Mouse (Mus musculus) thymus, postnatal 10 days (tissue): Measurements from ENCODE around the gene Syne3.

Experiments used
- DNase-seq, 2 experiments: peaks; one replicate each; pipeline ENCODE4 v3.0.0; 2021; ENCODE audit warnings: low spot score in 2 of 2

The Syne3 gene

DNA sequence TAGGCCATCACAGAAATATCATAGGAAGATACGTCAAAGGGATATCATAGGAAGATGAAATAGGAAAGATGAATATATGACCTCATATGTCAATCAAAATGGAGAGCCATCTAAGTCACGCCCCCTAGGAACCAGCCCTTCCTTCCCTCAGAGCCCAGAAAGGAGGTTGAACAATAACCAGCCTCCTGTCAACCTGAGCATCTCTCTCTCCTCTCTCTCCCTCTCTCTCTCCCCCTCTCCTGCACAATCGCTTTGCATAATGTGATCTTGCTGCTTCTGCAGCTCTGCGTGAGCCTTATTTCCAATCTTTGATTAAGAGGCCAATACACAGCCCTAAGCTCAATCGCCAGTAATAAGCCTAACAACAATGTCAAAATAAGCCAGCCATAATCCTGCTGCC is 84.6 kb downstream of the Syne3 start:
- no peak for DNase-seq

DNA sequence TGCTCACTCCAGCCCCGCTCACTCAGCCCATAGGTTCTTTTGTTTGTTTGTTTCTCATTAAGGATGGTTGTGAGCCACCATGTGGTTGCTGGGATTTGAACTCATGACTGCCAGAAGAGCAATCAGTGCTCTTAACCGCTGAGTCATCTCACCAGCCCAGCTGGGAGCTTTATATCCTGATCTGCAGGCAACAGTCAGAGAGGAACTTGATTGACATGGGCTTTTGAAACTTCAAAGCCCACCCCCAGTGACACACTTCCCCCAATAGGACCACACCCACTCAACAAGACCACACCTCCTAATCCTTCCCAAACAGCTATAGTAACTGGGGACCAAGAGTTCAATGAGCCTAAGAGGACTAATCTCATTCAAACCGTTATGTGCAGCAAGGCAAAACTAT is 85.1 kb downstream of the Syne3 start:
- no peak for DNase-seq

DNA sequence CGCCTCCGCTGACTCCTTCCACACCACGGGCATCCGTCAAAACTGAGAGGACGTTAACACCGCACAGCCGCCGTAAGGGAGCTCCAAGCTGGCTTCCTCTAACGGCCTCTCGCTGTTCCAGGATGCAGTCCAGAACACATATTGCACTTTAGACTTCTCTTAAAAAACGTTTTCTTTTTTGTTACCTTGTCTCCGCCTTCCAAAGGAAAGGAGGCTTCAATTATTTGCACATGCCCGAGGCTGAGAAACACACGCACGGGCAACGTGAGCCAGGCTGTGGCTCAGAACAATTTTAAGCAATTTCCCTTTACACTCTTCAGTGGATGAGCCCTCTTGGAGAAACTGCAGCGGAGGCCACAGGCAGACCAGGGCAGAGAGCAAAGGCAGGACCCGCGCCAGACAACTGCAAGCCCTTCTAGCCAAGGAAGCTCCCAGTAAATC is 85.6 kb downstream of the Syne3 start:
- no peak for DNase-seq

DNA sequence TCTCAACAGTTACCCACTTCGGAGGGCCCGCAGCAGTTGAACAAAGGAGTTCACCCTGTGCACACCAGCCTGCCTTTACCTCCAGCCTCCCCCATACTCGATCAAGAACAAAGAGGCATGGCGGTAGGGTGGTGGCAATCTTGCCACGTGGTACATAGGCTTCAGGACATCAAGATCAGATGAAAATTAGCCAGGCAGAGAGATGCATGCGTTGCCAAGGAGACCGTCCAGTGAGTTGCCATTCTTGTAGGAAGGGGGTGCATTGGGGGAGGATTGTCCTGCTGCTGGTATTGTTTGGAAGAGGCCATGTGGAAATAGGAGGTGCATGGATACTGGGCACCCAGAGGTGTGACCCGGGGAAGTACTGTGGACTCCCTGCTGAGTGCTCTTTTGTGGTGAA is 87.0 kb downstream of the Syne3 start:
- no peak for DNase-seq

DNA sequence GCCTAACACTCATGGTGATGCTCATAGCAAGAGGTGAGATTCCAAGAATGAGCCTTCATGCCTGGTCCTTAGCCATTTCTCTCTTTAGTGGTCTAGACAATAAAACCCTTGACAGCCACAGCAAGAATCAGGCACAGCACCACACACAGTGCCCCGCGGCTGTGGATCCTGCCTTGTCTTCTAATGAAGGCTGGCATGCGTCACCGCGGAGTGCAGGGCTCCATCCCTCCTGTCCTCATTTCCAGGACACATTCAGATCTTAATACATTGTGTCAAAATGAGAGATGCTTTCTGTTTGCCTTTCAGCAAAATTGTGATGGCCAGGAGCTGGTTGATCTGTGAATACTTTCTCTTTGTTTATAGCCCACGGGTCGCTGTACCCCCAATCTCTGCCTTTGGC is 88.5 kb downstream of the Syne3 start:
- DNase-seq = no peak

DNA sequence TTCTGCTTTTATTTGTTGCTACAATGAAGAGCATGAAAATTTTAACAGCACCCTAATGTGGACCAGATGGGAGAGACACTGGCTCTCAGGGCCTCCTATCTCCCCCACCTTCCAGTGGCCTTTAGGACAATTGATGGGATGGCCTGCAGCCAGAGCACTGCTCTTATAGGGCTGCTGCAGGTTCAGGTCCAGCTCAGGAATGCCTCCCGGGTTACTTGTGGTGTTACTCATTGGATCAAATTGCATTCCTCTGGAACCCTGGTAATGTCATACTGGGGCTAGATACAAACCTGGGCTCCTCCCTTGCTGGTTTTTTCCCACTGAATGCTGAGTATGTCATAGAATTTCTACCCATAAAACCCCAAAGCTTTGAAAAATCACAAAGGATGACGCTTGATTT is 90.4 kb downstream of the Syne3 start:
- no peak for DNase-seq

DNA sequence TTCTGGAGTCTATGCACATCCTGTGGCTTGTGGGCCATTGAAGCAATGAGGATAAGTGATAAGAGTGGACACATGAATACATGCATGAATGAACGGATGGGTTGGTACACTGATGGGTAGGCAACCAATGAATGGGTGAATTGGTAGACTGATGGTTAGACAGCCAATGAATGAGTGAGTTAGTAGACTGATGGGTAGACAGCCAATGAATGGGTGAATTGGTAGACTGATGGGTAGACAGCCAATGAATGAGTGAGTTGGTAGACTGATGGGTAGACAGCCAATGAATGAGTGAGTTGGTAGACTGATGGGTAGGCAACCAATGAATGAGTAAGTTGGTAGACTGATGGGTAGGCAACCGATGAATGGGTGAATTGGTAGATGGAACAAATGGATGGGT is 91.7 kb downstream of the Syne3 start:
- DNase-seq = no peak

DNA sequence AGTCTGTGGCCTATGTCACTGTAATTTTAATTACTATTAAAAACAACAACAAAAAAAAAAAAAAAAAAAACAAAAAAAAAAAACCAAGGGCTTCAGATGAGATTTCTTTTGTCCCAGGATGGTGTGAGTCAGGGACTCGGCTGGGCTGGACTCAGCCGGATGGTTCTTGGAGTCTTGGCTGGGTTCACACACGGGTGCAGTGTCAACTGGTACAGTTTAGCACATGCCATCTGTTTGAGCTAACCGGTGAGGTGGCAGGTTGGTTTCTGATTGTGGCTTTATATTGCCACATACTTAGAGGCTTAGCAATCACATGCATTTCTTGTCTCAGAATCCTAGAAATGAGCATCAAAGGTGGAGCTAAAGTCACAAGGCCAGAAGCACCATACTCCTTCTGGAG is 92.3 kb downstream of the Syne3 start:
- DNase-seq = no peak

DNA sequence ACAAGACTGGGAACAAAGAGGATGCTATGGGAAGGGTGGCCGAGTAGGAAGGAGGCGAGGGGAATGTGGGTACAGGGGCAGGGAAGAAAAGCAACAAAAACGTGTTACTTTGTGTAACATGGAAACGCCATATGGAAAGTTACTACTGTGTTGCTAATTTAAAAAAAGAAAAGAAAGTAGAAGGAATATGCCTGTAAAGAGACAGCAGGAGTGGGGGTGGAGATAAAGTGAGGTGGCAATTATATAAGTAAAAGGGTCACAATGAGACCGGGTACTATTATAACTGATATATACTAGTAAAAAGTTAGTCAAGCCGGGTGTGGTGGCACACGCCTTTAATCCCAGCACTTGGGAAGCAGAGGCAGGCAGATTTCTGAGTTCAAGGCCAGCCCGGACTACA is 92.8 kb downstream of the Syne3 start:
- DNase-seq = no peak

DNA sequence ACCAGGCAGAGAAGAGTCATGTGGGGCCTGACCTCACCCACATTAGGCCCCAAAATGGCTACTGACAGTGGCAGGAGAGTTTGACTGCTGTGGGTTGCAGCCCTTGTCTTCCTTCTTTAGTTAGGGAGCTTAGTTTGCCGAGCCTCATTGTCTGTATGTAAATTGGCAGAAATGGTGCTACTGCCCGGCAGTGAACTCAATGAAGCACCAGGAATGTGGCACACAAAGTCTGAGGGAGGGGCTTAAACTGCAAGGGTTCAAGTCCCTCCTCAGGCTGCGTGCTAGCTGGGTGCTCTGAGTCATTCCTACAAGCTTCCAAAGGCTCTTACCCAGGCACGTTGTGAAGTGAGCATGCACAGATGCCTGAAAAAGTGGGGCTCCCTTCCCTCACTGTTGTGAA is 93.9 kb downstream of the Syne3 start:
- no peak for DNase-seq

DNA sequence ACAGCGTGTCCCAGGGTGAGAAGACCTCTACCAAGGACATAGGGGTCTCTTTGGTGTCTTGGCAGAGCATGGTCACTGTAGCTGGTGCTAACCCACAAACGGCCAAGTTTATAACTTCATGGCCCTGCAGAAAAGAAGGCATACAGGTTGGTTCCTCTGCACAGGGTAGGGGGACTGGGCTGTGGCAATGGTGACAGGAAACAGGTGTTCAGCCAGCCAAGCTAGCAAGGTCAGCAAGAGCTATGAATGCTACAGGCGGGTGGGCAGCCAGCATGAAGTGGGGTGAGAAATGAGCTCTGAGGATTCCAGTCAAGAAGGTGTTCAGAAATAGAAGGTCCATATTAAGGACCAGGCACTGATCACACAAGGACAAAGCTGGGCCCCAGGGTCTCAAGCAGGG is 96.6 kb downstream of the Syne3 start:
- no peak for DNase-seq

DNA sequence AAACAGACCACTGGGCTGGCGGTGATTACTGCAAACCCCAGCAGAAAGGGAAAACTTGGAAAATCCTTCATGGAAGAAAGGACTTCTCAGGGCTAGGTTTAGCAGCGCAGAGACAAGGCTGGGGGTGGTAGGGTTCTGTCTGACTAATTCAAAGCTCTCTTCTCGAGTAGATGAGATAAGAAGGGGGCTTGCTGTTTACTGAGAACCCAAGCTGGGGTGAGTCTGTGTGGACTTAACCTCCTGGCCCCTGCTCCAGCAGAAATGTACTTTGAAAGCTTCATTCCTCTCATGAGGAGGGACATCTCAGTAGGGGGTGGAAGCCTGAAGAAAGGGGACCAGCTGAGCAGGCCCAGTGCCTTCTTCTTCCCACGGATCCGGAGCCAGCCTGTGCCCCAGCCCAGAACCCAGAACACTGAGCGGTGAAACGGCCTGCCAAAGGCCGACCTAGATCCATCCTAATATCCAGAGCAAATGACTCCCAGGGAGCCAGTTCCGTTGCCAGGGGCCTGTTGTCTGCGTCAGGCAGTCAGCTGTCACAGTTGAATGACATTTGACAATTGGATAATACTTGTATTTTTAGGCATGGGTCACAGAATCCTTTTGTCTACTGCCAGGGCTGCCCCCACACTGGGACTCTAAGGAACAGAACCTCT is 97.2 kb downstream of the Syne3 start:
- no peak for DNase-seq

DNA sequence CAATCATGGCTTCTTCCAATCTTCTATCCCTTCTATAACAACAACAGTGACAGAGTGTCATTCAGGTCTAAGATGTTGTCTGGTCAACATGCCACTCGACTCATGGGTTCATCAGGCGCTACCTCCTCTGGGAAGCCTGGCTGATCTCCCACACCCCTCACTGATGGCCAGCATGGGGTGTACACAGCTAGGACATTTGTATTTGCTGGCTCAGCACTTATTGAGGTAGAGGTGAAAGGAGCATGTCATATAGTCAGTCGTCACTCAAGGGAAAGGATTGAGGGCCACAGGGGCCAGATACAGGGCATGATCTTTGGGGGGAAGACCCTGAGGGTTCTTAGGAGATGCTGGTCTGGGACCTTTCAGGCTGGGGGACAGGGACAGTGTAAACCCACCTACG is 99.9 kb downstream of the Syne3 start:
- no peak for DNase-seq

DNA sequence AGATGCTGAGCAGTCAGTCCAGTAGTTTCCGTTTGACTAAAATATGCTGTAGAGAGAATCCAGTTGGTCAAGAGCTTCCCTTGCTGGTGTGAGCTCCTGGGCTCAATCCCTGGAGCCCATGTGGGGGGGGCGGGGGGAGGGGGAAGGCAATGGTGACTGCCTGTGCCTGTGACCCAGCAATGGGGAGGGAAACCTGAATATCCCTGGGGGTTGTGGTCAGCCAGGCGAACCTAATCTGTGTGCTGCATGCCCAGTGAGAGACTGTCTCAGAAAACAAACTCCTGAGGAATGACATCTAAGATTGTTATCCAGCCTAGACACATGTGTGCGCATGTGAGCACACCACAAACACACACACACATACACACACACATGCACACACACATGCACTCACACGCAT is 100.6 kb downstream of the Syne3 start:
- DNase-seq = no peak

DNA sequence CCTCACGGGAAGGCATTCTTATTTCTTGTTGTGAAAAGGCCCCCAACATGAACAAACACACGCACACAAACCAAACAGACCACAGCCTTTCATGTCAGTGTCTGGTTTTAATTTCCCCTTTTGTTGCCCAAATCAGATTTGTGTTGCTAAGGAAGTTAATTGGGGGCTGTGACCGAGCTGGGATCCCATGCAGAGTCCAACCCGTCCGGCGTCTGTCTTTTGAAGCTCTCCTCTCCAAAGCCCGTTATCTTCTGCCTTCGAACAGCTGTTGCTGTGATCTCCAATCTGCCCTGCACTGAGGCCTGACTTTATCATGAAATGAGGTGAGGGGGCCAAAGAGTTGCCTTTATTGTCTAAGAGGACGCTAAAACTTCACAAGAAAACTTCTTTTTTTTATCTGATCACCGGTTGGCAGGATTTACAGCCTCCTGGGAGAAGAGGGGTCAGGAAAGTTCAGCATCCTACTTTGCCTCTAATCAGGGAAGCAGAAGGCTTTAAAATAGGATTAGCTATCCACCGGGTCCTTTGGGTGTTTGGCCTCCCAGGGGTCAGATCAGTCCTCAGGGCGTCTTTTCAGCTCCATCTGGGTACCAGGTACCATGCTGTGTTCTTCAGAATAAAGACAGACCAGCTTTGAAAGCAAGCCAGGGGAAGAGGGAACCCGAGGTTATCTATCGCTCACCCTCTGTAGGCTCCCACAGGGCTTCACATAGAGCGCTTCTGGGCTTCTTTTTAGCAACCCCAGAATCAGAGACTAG is 101.4 kb downstream of the Syne3 start:
- DNase-seq = no peak

DNA sequence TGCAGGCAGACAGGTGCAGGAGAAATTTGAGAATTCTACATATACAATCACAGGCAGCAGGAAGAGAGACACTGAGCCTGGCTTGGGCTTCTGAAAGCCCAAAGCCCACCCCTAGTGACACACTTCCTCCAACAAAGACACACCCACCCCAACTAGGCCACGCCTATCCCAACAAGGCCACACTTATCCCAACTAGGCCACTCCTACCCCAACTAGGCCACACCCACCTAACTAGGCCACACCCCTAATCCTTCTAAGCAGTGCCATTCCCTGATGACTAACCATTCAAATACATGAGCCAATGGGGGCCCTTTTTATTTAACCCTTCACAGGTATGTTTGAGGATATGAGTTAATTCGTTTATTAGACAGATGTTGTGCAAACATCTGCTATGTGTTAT is 102.5 kb downstream of the Syne3 start:
- DNase-seq = no peak

DNA sequence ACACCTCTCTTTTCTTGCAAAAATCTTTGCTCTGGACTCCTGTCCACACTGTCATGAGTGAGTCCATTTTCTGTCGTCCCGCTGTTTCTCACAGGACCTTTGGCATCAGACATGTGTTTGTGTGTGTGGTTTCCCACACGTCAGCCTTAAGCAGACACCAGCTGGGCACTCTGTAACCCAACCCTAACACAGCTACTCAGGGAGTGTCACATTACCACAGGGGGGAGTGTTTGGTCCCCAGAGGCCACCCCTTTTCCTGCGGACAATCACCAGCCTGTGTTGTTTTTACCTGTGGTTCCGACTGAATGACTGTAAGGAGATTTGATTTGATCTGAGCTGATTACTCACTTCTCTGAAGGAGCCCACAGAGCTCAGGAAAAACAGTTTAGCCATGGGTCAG is 105.5 kb downstream of the Syne3 start:
- no peak for DNase-seq

DNA sequence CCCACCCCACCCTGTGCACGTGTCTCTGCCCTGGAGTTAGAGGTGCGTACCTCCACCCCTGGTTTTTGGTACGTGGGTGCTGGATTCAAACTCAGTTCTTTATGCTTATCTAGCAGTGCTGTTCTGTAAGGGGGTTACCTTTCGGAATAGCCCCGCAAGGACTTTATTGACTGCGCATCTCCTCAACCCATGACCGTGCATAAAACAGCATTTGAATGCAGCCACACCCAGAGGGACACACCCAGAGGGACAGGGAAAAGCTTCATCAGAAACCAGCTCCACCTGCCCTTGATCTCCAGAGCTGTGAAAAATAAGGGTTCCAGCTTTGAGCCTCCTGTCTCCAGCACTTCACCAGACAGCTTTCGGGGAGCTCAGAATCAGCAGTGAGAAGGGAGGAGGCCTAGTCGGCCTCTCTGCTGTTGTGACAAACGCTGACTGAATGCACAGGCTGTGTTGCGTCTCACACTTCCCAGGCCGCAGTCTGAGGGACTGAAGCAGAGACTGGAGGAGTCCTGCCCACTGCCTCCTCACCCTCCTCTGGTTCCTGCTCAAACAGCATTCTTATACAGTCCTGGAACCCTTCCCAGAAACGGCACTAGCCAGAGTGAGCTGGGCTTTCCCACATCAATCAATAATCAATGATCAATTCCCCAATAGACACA is 107.1 kb downstream of the Syne3 start:
- DNase-seq = no peak

DNA sequence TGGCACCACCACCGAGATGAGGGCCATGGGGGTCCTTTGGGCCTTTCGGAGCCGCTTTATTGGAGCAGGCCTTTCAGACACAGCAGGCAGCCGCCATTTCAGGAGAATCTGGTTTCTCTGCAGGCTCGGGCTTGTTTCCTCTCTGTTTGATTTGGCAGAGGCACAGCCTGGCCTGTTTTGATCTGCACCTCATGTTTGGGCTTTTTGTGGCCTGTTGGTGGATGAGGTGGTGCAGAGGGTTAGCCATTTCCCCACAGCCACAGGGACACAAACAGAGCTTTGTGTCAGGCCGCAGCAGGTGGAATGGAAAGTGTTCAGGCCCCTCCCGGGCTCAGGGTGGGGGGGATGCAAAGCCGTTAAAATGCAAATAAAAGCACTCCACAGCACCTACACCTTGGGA is 108.3 kb downstream of the Syne3 start:
- no peak for DNase-seq

DNA sequence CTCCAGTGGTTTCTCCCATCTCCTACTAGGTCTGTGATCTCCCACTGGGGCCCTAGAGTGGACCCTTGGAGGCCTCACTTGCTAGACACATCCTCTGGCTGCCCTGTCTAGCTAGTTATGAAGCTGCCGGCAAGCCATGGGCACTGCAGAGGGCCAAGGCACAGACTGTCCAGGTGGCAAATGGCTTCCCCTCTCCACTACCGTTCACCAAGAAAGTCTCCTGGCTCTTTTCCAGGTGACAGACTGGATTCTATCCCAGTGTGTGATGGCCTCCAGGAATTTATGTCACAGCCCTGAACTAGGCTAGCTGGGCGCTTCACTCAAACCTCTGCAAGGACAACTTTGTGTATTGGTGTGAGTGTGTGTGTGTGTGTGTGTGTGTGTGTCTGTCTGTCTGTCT is 109.8 kb downstream of the Syne3 start:
- DNase-seq = no peak

DNA sequence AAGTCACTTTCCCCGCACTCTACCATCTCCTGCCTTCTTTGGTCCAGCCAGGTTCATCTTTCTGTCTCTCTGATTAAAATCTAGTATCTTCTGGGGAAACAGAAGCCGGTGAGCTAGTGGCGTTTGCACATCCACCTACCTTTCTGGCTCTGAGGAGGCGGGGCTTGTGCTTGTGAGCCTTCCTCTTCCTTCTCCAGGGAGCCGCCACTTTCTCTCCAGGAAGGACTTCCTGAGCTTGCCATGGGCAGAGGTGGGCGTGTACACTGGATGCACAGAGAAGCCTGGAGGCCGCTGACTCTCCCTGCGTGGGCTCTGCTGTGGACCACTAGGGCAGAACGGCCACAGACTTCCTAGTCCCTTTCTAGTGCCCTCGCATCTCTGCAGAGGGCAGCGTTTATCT is 110.4 kb downstream of the Syne3 start:
- no peak for DNase-seq

DNA sequence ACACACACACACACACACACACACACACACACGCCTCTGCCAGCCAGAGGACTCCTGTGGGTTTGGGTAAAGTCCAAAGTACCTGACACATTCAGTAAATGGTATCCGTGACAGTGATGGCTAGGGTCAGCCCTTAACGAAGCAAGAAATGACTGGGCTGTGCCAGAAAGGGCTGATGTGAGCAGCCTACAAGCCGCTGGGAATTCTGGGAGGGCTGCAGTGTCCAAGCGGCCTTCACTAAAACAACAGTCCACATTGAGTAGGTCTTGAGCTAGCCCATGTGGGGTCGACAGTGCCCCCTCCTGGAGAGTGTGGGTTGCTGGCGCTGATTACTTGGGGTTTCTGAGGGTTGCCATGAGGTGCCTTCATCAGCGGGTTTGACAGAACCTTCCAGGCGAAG is 110.9 kb downstream of the Syne3 start:
- DNase-seq = no peak

DNA sequence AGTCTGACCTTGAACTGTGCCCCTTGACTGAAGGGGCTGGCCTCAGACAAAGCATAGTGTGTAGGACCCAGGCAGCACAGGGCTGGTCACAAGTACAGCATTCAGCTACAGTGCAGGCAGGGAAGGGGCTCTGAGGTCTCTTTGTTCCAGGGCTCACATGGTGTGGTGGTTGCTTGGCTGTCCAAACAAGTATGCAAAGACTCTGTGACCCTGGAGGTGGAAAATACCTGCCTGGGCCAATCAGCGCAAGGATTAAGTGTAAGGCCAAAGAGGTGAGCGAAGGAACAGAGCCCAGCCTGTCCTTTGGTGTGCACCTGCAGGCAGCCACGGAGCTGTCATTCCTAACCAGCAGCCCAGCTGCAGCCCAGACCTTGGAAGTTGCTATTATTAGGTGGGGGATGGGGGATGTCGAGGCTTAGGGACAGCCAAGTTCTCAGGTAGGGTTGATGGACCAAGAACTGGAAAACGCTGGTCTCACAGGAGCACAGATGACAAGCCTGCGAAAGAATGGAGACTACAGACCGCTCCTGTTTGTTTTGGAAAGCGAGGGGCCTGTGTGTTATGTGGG is 112.5 kb downstream of the Syne3 start:
- DNase-seq = no peak
